Mouse (Mus musculus): ENCODE results near the gene Gm29423.
"Not testable (repeated sequence)": the region's sequence is repeated elsewhere in the genome, so short reads cannot be mapped to it uniquely, and the experiment has no call there.

The Gm29423 gene

GRCm38 (mm10) chrY:70303187-70303586, at the start of gene Gm29423, which contains the start of gene Gm29644:
Gene Gm29423 (minus strand): TSS chrY:70303287.
Gene Gm29644 (minus strand): TSS chrY:70303343.
- not testable (repeated sequence) for DNase-seq (ENCODE audit: low read depth, low spot score)

GRCm38 (mm10) chrY:70273542-70273941, 29.5 kb downstream of the Gm29423 start, which contains the start of gene Gm21118:
Gene Gm21118 (minus strand): TSS chrY:70273642.
- DNase-seq (ENCODE audit: low read depth, low spot score) = not testable (repeated sequence)

Data from A20 (cell line).